Mouse (Mus musculus): ENCODE results near the gene Khdc3. TPM values are rescaled to one million over a fixed set of nuclear protein-coding genes. Genes with fewer than 3 reads are reported as not detected.

The Khdc3 gene
- polyA plus RNA-seq, 1 experiment from 2014 or later = 0.22 TPM

Other genes starting within 250 kb of the Khdc3 start
- gene Pygo1, start 176.2 kb upstream of the Khdc3 start, polyA plus RNA-seq (2015; fragmentation: Nextera tagmentation; extraction: Ambion mirVana) = 13.8 and 15.5 TPM in 2 replicates
- gene Dyx1c1, start 143.1 kb upstream of the Khdc3 start, polyA plus RNA-seq (2015; fragmentation: Nextera tagmentation; extraction: Ambion mirVana) = 1.9 and 2.5 TPM in 2 replicates
- gene Gm44503, start 143.0 kb upstream of the Khdc3 start, polyA plus RNA-seq (2015; fragmentation: Nextera tagmentation; extraction: Ambion mirVana) = not detected in 2 replicates
- gene Ccpg1os, start 116.5 kb upstream of the Khdc3 start, polyA plus RNA-seq (2015; fragmentation: Nextera tagmentation; extraction: Ambion mirVana) = 20.3 and 22.9 TPM in 2 replicates
- gene Ccpg1, start 116.4 kb upstream of the Khdc3 start, polyA plus RNA-seq (2015; fragmentation: Nextera tagmentation; extraction: Ambion mirVana) = 46.2 and 46.9 TPM in 2 replicates
- gene Pigb, start 61.5 kb upstream of the Khdc3 start, polyA plus RNA-seq (2015; fragmentation: Nextera tagmentation; extraction: Ambion mirVana) = 15.1 and 17.2 TPM in 2 replicates
- 3.1 and 3.7 TPM in 2 replicates for gene Rab27a, start 57.0 kb upstream of the Khdc3 start, polyA plus RNA-seq (2015; fragmentation: Nextera tagmentation; extraction: Ambion mirVana)
- gene Gm20509, start 634 bp downstream of the Khdc3 start, polyA plus RNA-seq (2015; fragmentation: Nextera tagmentation; extraction: Ambion mirVana) = not detected in 2 replicates
- gene Rsl24d1, start 11.6 kb downstream of the Khdc3 start, polyA plus RNA-seq (2015; fragmentation: Nextera tagmentation; extraction: Ambion mirVana) = 96.0 and 100 TPM in 2 replicates